Mouse (Mus musculus): ENCODE results near the gene Ankrd33b. TPM values are rescaled to one million over a fixed set of nuclear protein-coding genes. Genes with fewer than 3 reads are reported as not detected.
A peak's percentile ranks its signal among the peaks of the same experiment; 100 is the strongest.

Gene Ankrd33b
- total and polyA plus RNA-seq, 3 experiments: 50.0 to 69.6 (median 60.3) TPM

DNA sequence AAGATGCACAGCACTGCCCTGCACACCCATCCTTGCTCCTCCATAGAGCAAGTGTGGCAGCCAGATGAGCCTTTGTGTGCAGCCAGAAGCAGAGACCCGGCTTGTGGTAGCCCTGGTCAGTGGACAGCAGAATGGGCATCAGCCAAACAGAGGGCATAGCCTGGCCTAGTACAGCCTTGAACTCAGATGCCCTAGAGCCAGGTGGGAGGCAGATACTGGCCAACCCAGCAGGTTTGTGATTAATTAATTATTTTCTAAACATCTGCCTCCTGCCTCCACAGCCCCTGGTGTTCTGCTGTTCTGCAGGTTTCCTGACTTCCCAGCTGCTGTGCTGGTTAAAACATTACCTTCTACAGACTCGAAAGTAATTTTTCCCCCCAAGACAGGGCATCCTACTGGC is 88.4 kb downstream of the Ankrd33b start:
- Histone ChIP-seq H3K4me3 (replicated peaks in 1 of 3; ENCODE audit: low read depth in 2 of 3, low read length in 2 of 3, poor library complexity in 1 of 3) (peak overlapping the region in 1 of 3 experiments; percentile 38), H3K27ac (ENCODE audit: insufficient read depth, low read depth) (peak overlapping the region; percentile 54; the same call in 1 of the 2 replicates), H3K4me2 (ENCODE audit: insufficient read depth, low read depth, poor library complexity, severe bottlenecking) (peak overlapping the region; percentile 46), H3K9me3 (replicated peaks; ENCODE audit: low read length) (no peaks in the 10 kb centered on the region), H3K36me3 (replicated peaks in 1 of 2; ENCODE audit: control insufficient read depth in 1 of 2, insufficient read depth in 1 of 2, low read length in 1 of 2) (peaks cover 5 to 18% of the 10 kb centered on the region in 2 experiments), H3K4me1 (ENCODE audit: control insufficient read depth in 1 of 2, insufficient read depth in 2 of 2) (peaks cover 20 to 64% of the 10 kb centered on the region in 2 experiments), H3K9ac (ENCODE audit: insufficient read depth, low read depth) (no peak overlapping the region), H3K27me3 (replicated peaks) (no peaks in the 10 kb centered on the region), H3K79me2 (replicated peaks; ENCODE audit: control insufficient read depth, extremely low read depth, insufficient read depth, poor library complexity, severe bottlenecking) (no peaks in the 10 kb centered on the region)
- in situ Hi-C loops (cut with MboI; ENCODE audit: low pct_ligation_motif_present, low pct_unique_long_range_greater_than_20kb, low sequenced_read_pairs): no loop called here
- TF ChIP-seq RAD21 (IDR thresholded peaks at IDR 0.05; ENCODE audit: low read depth, low read length) (no peak), TCF12 (IDR thresholded peaks at IDR 0.05; ENCODE audit: low read depth, low read length) (no peak), ELF1 (IDR thresholded peaks at IDR 0.05; ENCODE audit: low read depth, low read length) (no peak), EP300 (IDR thresholded peaks at IDR 0.05; ENCODE audit: low read length) (no peak)
- dilution Hi-C loops (cut with MboI; ENCODE audit: extremely low pct_ligation_motif_present, extremely low pct_unique_long_range_greater_than_20kb, low sequenced_read_pairs): no loop called here
- no peak for DNase-seq (ENCODE audit: extremely low read depth)

DNA sequence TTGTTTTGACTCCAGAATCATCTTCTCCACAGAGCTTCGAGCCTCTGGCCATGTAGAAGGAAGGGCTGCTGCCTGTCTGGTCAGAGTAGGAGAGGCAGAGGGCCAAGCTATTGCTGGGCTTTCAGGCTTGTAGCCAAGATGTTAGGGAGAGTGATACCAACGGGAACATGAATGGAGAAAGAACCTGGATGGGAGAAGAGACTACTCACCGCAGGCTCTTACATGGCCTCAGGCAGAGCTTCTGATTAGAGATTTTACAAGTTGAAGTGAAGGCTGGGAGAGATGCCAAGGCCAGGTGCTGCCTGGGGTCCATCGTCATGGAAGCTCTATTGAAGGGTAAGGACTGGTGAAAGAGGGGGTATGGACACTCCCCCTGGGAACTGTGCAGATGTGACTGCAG is 89.4 kb downstream of the Ankrd33b start:
- H3K4me2 ChIP-seq (ENCODE audit: insufficient read depth, low read depth, poor library complexity, severe bottlenecking): no peak overlapping the region
- H3K4me1 ChIP-seq (ENCODE audit: control insufficient read depth in 1 of 2, insufficient read depth in 2 of 2): peaks cover 20 to 55% of the 10 kb centered on the region in 2 experiments
- H3K27me3 ChIP-seq (replicated peaks): no peaks in the 10 kb centered on the region
- DNase-seq (ENCODE audit: extremely low read depth): no peak
- H3K27ac ChIP-seq (ENCODE audit: insufficient read depth, low read depth): no peak overlapping the region
- TF ChIP-seq MAX (IDR thresholded peaks at IDR 0.05; ENCODE audit: low read length) (no peak), PAX5 (IDR thresholded peaks at IDR 0.05; ENCODE audit: low read length) (no peak), EP300 (IDR thresholded peaks at IDR 0.05; ENCODE audit: low read length) (no peak), JUN (IDR thresholded peaks at IDR 0.05; ENCODE audit: insufficient read depth, low read depth, low read length) (no peak), ZNF384 (IDR thresholded peaks at IDR 0.05; ENCODE audit: low read depth, low read length) (no peak), TBP (conservative IDR thresholded peaks at IDR 0.05; ENCODE audit: low read depth, low read length) (no peak), POLR2AphosphoS2 (IDR thresholded peaks at IDR 0.05; ENCODE audit: low read depth, low read length) (no peak), RAD21 (IDR thresholded peaks at IDR 0.05; ENCODE audit: low read depth, low read length) (no peak), SIN3A (IDR thresholded peaks at IDR 0.05; ENCODE audit: low read length) (no peak), TCF12 (IDR thresholded peaks at IDR 0.05; ENCODE audit: low read depth, low read length) (no peak)
- H3K79me2 ChIP-seq (replicated peaks; ENCODE audit: control insufficient read depth, extremely low read depth, insufficient read depth, poor library complexity, severe bottlenecking): no peaks in the 10 kb centered on the region
- H3K36me3 ChIP-seq (replicated peaks in 1 of 2; ENCODE audit: control insufficient read depth in 1 of 2, insufficient read depth in 1 of 2, low read length in 1 of 2): peaks cover 7 to 28% of the 10 kb centered on the region in 2 experiments
- dilution Hi-C loops (cut with MboI; ENCODE audit: extremely low pct_ligation_motif_present, extremely low pct_unique_long_range_greater_than_20kb, low sequenced_read_pairs) (no loop called here), in situ Hi-C loops (cut with MboI; ENCODE audit: low pct_ligation_motif_present, low pct_unique_long_range_greater_than_20kb, low sequenced_read_pairs) (no loop called here)
- H3K9ac ChIP-seq (ENCODE audit: insufficient read depth, low read depth): no peak overlapping the region
- H3K9me3 ChIP-seq (replicated peaks; ENCODE audit: low read length): no peaks in the 10 kb centered on the region
- H3K4me3 ChIP-seq (replicated peaks in 1 of 3; ENCODE audit: low read depth in 2 of 3, low read length in 2 of 3, poor library complexity in 1 of 3): no peak overlapping the region

- peaks cover 4 to 15% of the 10 kb centered on the region in 2 experiments for H3K4me1 ChIP-seq (ENCODE audit: control insufficient read depth in 1 of 2, insufficient read depth in 2 of 2)
- DNase-seq (ENCODE audit: extremely low read depth): no peak
- dilution Hi-C loops (cut with MboI; ENCODE audit: extremely low pct_ligation_motif_present, extremely low pct_unique_long_range_greater_than_20kb, low sequenced_read_pairs): no loop called here
- H3K27ac ChIP-seq (ENCODE audit: insufficient read depth, low read depth): no peak overlapping the region
- peaks cover 9 to 60% of the 10 kb centered on the region in 2 experiments for H3K36me3 ChIP-seq (replicated peaks in 1 of 2; ENCODE audit: control insufficient read depth in 1 of 2, insufficient read depth in 1 of 2, low read length in 1 of 2)
- H3K9me3 ChIP-seq (replicated peaks; ENCODE audit: low read length): no peaks in the 10 kb centered on the region
- no peak overlapping the region for H3K4me3 ChIP-seq (replicated peaks in 1 of 3; ENCODE audit: low read depth in 2 of 3, low read length in 2 of 3, poor library complexity in 1 of 3)
- TF ChIP-seq NRF1 (IDR thresholded peaks at IDR 0.05; ENCODE audit: low read depth, low read length) (no peak), ZMIZ1 (IDR thresholded peaks at IDR 0.05; ENCODE audit: low read depth, low read length) (no peak), ETS1 (conservative IDR thresholded peaks at IDR 0.05; ENCODE audit: low read depth, low read length) (no peak), USF2 (conservative IDR thresholded peaks at IDR 0.05; ENCODE audit: low read depth, low read length) (no peak), TBP (conservative IDR thresholded peaks at IDR 0.05; ENCODE audit: low read depth, low read length) (no peak), IRF4 (IDR thresholded peaks at IDR 0.05; ENCODE audit: low read depth, low read length) (no peak), USF1 (IDR thresholded peaks at IDR 0.05; ENCODE audit: low read depth, low read length) (no peak), POLR2A (IDR thresholded peaks at IDR 0.05; ENCODE audit: low read depth, low read length) (no peak), MAFK (IDR thresholded peaks at IDR 0.05; ENCODE audit: insufficient replicate concordance, low read length) (no peak)
- no peak overlapping the region for H3K4me2 ChIP-seq (ENCODE audit: insufficient read depth, low read depth, poor library complexity, severe bottlenecking)
- in situ Hi-C loops (cut with MboI; ENCODE audit: low pct_ligation_motif_present, low pct_unique_long_range_greater_than_20kb, low sequenced_read_pairs): loop anchor here (25.0 kb wide), 1 partner anchor 461 kb away; no protein-coding TSS in a partner anchor
- no peaks in the 10 kb centered on the region for H3K27me3 ChIP-seq (replicated peaks)
- no peaks in the 10 kb centered on the region for H3K79me2 ChIP-seq (replicated peaks; ENCODE audit: control insufficient read depth, extremely low read depth, insufficient read depth, poor library complexity, severe bottlenecking)
- H3K9ac ChIP-seq (ENCODE audit: insufficient read depth, low read depth): no peak overlapping the region
Observed at GRCm38 (mm10) chr15:31273509-31273908, 94.0 kb downstream of the Ankrd33b start.
